Mouse (Mus musculus) intestine, postnatal 0 days (tissue): ENCODE data around the gene Snn. TPM values are rescaled to one million over a fixed set of nuclear protein-coding genes. Genes with fewer than 3 reads are reported as not detected.

Source experiments
- ATAC-seq: fragments of 200-750 bp; cut with Nextera tagmentation; 2 replicates; pipeline ENCODE4 v1.8.0; 2017; ENCODE audit warnings: mild to moderate bottlenecking, moderate TSS enrichment, moderate library complexity
- H3K27ac ChIP-seq: fragments of 300-500 bp; sonication (generic); 2 replicates; pipeline ENCODE4 v1.5.1; 2014; ENCODE audit warnings: mild to moderate bottlenecking, low read depth, low read length, moderate library complexity
- H3K27me3 ChIP-seq: fragments of 300-500 bp; sonication (generic); replicated peaks from 2 replicates; pipeline ENCODE4 v1.6.1; 2014; ENCODE audit warnings: low read length, mixed read lengths; ENCODE audit not compliant: control insufficient read depth, insufficient read depth
- H3K36me3 ChIP-seq: fragments of 300-500 bp; sonication (generic); 2 replicates; pipeline ENCODE4 v1.6.1; 2014; ENCODE audit warnings: mild to moderate bottlenecking, moderate library complexity; ENCODE audit not compliant: control insufficient read depth, insufficient read depth
- H3K4me1 ChIP-seq: fragments of 300-500 bp; sonication (generic); replicated peaks from 2 replicates; pipeline ENCODE4 v1.6.1; 2014; ENCODE audit warnings: antibody characterized with exemption, low read length, mixed read lengths; ENCODE audit not compliant: control insufficient read depth, insufficient read depth
- H3K4me2 ChIP-seq: fragments of 300-500 bp; sonication (generic); replicated peaks from 2 replicates; pipeline ENCODE4 v1.6.1; 2014; ENCODE audit warnings: low read depth, mild to moderate bottlenecking, moderate library complexity
- H3K4me3 ChIP-seq: fragments of 300-500 bp; sonication (generic); 2 replicates; pipeline ENCODE4 v1.5.1; 2014; ENCODE audit warnings: low read depth, low read length
- H3K9ac ChIP-seq: fragments of 300-500 bp; sonication (generic); 2 replicates; pipeline ENCODE4 v1.6.1; 2014; ENCODE audit warnings: mild to moderate bottlenecking, low read depth, low read length
- H3K9me3 ChIP-seq: fragments of 300-500 bp; sonication (generic); 2 replicates; pipeline ENCODE4 v1.6.1; 2016; ENCODE audit warnings: mixed run types; ENCODE audit not compliant: control insufficient read depth
- CTCF ChIP-seq: sonication (generic); IDR thresholded peaks from 2 replicates; pipeline ENCODE4 v1.5.1; 2016; ENCODE audit warnings: low read depth, mild to moderate bottlenecking, control low read depth, antibody characterized with exemption, moderate library complexity
- WGBS: fragments of 180-500 bp; shearing (Covaris S2); extraction: QIAGEN DNeasy Blood & Tissue Kit; methylation state at CpG from one replicate; pipeline ENCODE4 v1.1.7; 2014; 5-methylcytosine and 5-hydroxymethylcytosine counted together
- polyA plus RNA-seq: library from polyadenylated mRNA; unstranded; fragments of >200 nt; fragmentation: Nextera tagmentation; extraction: Ambion mirVana; gene quantifications from 2 replicates; pipeline ENCODE4 v1.2.1, GENCODE M21; 2015

Gene Snn
- polyA plus RNA-seq, 1 experiment from 2014 or later, result 8.9 TPM

DNA sequence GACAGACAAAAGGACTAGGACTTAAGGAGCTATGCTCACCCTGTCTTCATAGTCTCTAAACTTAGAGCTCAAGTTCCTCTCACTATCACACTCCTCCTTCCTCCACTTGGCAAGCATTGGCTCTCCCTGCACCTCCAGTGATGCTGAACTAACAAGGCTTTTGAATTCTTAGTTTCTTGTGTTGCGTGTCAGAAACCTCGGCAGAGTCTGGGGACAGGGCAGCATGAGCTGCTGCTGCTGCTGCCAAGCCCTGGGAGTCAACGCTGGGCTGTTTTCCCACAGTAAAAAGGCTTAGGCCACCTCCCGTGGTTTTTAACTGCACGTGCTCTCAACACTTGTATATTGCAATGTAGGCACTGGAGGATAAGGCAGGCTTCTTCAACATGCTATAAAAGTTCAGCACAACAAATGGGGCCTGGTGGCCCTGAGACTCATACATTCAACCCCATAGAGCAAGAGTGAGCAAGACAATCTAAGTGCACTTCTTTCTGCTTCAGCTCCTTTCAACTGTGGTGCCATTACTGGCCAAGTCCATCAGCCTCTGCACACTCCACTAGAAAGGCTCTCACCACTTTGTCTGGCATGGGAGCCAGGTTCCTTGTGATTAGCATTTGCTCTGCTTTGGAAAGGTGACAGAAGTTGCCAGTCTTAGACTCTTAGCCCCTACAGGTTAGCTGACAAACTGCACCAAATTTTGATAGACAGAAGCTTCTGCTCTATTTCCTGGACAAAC lies 26.3 kb downstream of the Snn start:
- H3K36me3 ChIP-seq, result peaks cover 79% of the 10 kb centered on the region
- H3K9me3 ChIP-seq, result no peaks in the 10 kb centered on the region
- H3K4me1 ChIP-seq, result no peaks in the 10 kb centered on the region
- H3K27me3 ChIP-seq, result no peaks in the 10 kb centered on the region
- H3K9ac ChIP-seq, result no peak overlapping the region
- H3K4me2 ChIP-seq, result no peak overlapping the region
- no peak overlapping the region for H3K27ac ChIP-seq
- ATAC-seq, result no peak
- TF ChIP-seq CTCF, result peak; percentile 37
- WGBS, result 90% methylated on average over 5 of the region's 5 CpGs
- H3K4me3 ChIP-seq, result no peak overlapping the region

DNA sequence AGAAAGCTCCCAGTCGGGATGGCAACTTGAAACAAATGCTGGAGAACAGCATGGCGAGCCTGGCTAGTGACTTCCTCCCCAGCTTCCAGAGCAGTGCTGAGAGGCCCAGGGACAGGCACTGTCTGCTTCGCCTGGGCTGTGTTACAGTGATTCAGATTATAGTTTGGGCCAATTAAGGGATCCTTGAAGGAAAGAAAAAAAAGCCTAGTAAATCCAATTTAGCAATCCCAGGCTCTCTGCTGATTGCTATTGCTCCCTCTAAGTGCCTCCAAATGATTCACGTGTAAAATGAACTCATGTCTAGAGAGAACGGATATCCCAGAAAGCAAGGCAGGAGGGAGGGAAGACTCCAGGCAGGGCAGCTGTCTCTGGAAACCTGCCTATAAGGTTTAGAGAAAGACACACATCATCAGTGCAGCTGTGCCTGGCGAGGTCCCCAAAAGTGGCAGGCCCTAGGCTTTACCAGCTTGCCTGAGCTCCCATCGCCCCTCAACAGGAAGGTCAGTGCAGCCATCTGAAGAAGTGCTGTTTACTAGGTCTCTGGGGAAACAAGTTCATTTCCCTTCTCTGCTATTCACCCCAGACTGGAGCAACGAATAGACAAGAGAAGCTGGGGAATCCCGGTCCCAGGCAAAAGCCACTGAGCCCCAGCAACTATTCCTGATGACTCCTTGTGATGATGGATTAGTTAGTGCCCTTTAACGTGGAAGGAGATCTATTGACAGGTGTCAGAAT lies 30.3 kb downstream of the Snn start:
- H3K4me1 ChIP-seq, result no peaks in the 10 kb centered on the region
- no peak for TF ChIP-seq CTCF
- H3K36me3 ChIP-seq, result peaks cover 68% of the 10 kb centered on the region
- H3K9me3 ChIP-seq, result no peaks in the 10 kb centered on the region
- H3K4me2 ChIP-seq, result no peak overlapping the region
- H3K27me3 ChIP-seq, result no peaks in the 10 kb centered on the region
- 79% methylated on average over 10 of the region's 10 CpGs for WGBS
- ATAC-seq, result no peak
- no peak overlapping the region for H3K4me3 ChIP-seq
- no peak overlapping the region for H3K27ac ChIP-seq
- no peak overlapping the region for H3K9ac ChIP-seq

DNA sequence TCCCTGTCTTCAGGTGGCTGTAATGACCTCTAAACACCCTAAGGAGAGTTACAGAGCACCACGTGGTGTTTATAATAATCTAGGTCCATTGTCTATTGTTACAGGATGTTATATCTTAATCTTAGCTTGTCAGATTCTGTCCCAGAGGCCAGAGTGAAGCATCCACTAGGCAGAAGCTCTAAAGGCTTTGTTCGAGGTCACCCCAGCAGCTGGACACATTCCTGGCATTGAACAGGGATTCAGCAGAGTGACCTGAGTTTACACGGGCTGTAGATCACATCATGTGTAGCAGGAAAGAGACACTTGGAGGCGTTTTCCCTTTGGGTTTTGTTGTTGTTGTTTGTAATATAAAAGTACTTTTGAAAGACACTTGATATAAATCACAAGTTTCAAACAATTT lies 31.3 kb downstream of the Snn start:
- Histone ChIP-seq H3K4me3 (no peak overlapping the region), H3K4me2 (no peak overlapping the region), H3K9me3 (no peaks in the 10 kb centered on the region), H3K4me1 (no peaks in the 10 kb centered on the region), H3K9ac (no peak overlapping the region), H3K27ac (no peak overlapping the region), H3K36me3 (peaks cover 68% of the 10 kb centered on the region), H3K27me3 (no peaks in the 10 kb centered on the region)
- TF ChIP-seq CTCF, result no peak
- no peak for ATAC-seq
- WGBS, result 56% methylated on average over 4 of the region's 4 CpGs

DNA sequence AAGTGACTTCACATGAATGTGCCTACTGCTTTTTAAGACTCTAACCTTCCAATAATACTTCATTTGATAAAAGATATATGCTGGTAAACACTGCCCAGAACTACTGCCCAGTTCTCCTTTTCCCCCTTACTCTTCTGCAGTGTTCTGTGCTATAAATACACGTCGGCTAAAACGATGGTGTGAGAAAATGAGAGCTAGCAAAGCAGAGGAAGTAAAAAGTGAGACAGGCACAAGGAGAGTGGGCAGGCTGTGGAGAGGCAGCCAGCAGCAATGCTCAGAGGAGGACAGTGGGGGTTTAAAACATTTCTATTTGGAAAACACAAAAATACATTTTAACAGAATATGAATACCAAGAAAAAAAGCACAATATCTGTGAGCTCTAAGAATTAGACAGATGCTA lies 31.8 kb downstream of the Snn start:
- TF ChIP-seq CTCF, result no peak
- Histone ChIP-seq H3K4me3 (no peak overlapping the region), H3K4me1 (no peaks in the 10 kb centered on the region), H3K27me3 (no peaks in the 10 kb centered on the region), H3K4me2 (no peak overlapping the region), H3K36me3 (peaks cover 64% of the 10 kb centered on the region), H3K9me3 (no peaks in the 10 kb centered on the region), H3K9ac (no peak overlapping the region), H3K27ac (no peak overlapping the region)
- WGBS, result 70% methylated on average over 3 of the region's 3 CpGs
- no peak for ATAC-seq

DNA sequence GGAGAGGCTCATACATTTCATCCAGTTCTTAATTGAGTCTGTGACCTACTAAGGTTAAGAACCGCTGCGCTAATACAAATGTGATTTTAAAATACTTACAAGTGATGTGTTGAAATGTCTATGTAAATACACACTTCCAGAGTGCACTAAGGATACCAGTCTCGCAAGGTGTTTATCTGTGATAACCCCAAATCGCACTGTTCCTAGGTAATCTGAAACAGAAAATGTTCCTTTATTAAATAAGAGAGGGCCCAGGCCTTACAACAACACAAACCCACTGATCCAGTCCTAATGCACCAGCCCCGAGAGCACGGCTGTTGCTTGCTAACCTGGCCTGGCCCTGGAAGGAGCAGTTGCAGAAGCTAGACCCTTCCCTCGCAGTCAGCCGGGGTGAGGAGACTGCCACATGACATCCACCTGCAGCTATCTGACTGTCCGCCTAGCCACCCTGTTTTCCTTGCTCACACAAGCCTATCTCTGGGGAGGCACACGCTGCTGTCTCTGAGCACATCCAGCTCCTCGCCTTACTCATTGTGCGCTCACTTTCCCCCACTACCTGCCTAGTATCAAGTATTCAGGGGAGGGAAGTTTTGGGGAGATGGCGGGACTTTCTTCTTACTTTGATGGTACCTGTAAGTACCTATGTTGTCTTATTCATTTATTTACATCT lies 33.1 kb downstream of the Snn start:
- H3K4me3 ChIP-seq, result no peak overlapping the region
- H3K9ac ChIP-seq, result no peak overlapping the region
- WGBS, result 86% methylated on average over 13 of the region's 13 CpGs
- H3K36me3 ChIP-seq, result peaks cover 53% of the 10 kb centered on the region
- H3K9me3 ChIP-seq, result no peaks in the 10 kb centered on the region
- no peaks in the 10 kb centered on the region for H3K4me1 ChIP-seq
- H3K27ac ChIP-seq, result no peak overlapping the region
- ATAC-seq, result no peak
- H3K27me3 ChIP-seq, result no peaks in the 10 kb centered on the region
- no peak for TF ChIP-seq CTCF
- no peak overlapping the region for H3K4me2 ChIP-seq

DNA sequence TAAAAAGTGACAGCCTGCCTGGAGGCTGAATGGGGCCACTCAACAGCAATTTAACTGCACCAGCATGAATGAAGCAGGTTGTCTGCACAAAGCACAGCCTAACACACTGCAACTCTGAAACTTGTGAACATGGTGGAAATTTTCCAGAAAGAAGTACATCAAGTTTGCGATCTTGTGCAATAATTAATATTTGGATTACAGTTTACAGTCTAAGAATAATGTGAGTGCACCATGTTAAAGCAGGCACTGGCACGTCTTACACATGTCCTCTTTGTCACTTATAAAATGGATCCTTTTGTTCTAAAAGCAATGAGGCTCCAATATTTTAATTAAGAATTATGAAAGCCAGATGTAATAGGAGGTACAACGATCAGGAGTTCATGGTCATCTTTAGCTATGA lies 36.6 kb downstream of the Snn start:
- ATAC-seq, result no peak
- peaks cover 37% of the 10 kb centered on the region for H3K36me3 ChIP-seq
- no peak overlapping the region for H3K9ac ChIP-seq
- H3K27ac ChIP-seq, result no peak overlapping the region
- no peaks in the 10 kb centered on the region for H3K9me3 ChIP-seq
- no peaks in the 10 kb centered on the region for H3K4me1 ChIP-seq
- no peak overlapping the region for H3K4me2 ChIP-seq
- no peak overlapping the region for H3K4me3 ChIP-seq
- no peaks in the 10 kb centered on the region for H3K27me3 ChIP-seq
- WGBS, result 89% methylated on average over 3 of the region's 3 CpGs
- no peak for TF ChIP-seq CTCF
